Mouse (Mus musculus) R1 (cell line): Measurements from ENCODE around the gene Foxn3.

Experiments
- DNase-seq: peaks from one replicate; pipeline ENCODE4 v3.0.0-alpha.2; 2018; ENCODE audit warnings: low read depth, low spot score

The Foxn3 gene

GRCm38 (mm10) chr12:99352583-99352982 is 210.8 kb downstream of the Foxn3 start:
- DNase-seq: no peak

- peak; percentile 49 for DNase-seq
These were observed 211.2 kb downstream of the Foxn3 start for GRCm38 (mm10) chr12:99352136-99352535.

DNA sequence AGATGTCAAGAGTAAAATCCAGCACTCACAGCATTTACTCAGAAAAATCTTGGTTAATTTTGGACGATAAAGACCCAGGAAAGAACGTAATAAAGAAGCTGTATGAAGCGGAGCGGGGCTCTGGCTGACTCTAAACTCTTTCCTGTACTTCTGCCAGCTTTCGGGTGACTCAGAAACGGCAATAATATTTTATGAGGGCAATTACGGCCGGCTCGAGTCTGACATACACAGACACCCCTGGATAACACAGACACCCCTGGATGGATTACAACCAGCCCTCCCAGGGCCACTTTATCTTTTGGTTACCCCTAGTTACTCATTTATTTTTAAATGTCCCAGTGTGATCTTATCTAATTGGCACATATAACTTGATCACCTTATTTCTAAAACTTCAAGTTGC is 211.7 kb downstream of the Foxn3 start:
- no peak for DNase-seq

DNA sequence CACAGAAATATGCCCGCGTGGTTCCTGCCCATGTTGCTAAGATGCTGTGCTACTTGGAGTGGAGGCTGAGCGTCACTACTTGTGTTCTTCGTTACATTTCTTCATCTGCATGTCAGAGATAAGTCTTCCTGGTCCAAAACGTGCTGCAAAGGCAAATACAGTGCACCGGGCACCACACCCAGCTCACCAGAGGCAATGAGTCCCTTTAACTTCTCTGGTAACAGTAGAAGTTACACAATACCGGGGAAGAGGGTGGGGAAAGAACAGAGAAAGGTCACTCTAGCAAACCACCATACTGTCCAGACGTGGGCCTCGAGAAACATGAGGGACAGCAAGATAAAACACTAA is 213.8 kb downstream of the Foxn3 start:
- no peak for DNase-seq

- DNase-seq: no peak
These were observed 214.3 kb downstream of the Foxn3 start for GRCm38 (mm10) chr12:99348940-99349649.

DNA sequence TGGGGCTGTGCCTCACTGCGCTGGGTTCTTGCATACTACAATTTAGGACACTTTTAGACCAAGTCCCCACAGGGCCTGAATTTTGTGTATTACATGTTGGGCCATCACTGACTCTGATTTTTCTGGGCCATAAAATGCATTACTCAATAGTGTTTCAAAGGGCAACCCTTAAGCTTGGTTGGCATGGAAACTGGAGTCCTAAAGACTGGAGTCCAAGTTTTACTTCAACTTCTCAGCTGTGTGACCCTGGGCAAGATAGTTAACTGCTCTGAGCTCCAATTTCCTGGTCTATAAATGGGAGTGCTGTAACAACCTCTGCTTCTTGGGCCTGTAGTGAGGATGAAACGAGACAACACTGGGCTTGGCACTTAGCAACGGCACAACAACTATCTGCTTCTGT is 215.9 kb downstream of the Foxn3 start:
- DNase-seq: peak; percentile 51

GRCm38 (mm10) chr12:99346982-99347381 is 216.4 kb downstream of the Foxn3 start:
- DNase-seq: peak; percentile 45

DNA sequence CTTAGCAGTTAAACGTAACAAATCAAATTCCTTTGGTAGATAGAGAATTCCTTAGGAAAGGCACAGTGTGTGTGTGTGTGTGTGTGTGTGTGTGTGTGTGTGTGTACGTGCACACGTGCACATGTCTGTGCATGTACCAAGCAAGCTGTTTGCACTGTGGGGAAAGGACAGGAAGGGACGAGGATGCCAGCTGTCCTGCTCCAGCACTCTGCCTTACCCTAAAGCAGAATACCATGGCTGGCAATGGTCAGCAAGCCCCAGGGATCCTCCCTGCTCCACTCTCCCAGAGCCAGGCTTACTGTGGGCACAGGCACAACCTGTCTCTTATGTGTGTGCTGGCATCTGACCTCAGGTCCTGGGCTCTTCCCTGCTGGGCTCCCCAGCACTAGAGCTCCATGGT is 218.1 kb downstream of the Foxn3 start:
- DNase-seq: no peak

GRCm38 (mm10) chr12:99343378-99343777 is 220.0 kb downstream of the Foxn3 start:
- peak; percentile 74 for DNase-seq

DNA sequence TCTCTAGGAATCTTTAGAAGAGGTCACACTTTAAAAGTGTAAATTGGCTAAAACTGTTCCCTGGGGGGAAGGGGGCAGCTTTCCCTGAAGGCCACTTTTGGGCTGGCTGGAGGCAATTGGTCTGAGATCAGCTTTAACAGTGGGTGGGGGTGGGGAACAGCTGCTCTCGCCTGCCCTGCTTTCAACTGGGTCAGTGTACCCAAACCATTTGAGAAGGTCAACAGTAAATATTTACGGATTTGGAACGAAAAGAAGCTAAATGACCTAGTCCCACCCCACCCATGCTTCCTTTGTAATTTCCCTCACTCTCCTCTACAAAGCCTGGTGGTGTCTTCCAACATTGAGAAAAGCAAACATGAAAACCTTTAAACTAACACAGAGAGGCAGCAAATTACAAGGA is 221.2 kb downstream of the Foxn3 start:
- peak; percentile 27 for DNase-seq

DNA sequence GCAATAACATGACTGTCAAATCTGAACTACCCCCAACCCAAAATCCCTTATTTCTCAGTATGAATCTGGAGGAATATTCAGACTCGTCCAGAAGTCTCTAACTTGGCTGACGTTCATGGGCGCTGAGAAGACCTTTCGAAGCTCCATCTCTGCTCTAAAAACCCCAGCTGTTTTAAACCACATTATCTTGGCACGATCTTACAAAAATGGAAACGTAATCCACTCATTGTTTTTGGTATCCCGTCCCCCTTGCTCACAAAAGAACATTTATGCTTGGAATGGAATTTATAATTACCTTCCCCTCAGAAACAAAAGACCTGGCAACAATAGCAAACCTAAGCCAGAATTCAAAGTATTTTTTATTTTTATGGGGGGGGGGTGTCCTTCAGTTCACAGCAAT is 221.6 kb downstream of the Foxn3 start:
- no peak for DNase-seq

DNA sequence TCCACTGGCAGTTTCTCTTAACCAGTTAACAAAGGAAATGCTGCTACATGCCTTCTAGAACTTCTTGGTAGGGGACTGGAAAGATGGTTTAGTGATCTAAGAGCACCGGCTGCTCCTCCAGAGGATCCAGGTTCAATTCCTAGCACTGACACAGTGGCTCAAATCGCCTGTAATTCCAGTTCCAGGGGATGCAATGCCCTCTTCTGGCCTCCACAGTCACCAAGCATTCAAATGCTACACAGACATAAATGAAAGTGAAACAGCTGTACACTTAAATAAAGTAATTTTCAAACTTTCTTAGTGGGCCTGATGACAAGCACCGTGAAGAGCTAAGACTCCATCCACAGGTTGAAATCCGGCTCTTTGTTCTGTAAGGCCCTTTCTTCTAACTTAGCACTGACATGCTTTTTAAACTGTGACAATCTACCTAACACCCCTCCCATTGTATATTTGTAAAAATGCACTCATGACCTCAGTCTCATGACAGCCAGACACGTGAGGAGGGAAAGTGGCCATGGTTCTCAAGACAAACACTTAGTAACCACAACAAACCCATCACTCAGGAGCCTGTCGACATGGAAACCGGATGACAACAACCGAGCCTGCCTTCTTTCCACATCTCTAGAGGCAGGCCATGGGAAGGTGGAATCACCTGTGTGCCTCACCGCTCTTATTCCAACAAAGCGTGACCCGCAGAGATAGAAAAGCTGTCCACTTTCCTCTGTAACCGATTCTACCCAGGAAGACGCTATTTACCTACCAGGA is 222.8 kb downstream of the Foxn3 start:
- peak; percentile 73 for DNase-seq

- peak; percentile 87 for DNase-seq
These were observed 223.6 kb downstream of the Foxn3 start for GRCm38 (mm10) chr12:99339640-99340325.

DNA sequence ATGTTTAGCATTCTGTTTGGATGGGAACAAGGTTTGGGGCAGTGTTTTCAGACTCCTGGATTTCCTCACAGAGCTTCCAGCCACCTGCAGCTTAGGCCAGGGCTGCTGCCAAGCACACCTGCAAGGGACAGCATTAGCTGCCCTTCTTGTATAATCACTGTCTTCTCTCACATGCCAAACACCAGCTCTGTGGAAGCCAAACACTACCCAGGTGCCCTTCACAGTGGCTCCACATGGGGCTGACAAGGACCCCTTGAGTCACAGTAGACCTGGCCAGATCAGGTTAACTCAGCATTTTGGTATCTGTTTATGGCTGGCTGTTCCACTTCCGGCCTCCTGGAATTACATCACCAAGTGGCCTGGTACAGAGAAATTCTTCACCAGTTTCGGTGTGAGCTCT is 224.6 kb downstream of the Foxn3 start:
- DNase-seq: no peak

DNA sequence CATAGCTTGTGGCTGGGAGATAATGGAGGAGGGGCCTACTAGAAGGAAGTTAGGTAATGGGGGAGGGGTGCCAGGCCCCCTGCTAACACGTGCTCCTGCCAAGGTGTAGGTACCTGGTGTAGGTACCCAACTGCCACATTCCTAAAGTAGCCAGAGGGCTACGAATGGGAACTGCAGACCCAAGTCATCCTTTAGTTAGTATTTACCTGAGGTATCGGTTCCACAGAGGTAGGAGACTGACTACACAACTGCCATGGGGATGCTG is 226.3 kb downstream of the Foxn3 start:
- DNase-seq: no peak

DNA sequence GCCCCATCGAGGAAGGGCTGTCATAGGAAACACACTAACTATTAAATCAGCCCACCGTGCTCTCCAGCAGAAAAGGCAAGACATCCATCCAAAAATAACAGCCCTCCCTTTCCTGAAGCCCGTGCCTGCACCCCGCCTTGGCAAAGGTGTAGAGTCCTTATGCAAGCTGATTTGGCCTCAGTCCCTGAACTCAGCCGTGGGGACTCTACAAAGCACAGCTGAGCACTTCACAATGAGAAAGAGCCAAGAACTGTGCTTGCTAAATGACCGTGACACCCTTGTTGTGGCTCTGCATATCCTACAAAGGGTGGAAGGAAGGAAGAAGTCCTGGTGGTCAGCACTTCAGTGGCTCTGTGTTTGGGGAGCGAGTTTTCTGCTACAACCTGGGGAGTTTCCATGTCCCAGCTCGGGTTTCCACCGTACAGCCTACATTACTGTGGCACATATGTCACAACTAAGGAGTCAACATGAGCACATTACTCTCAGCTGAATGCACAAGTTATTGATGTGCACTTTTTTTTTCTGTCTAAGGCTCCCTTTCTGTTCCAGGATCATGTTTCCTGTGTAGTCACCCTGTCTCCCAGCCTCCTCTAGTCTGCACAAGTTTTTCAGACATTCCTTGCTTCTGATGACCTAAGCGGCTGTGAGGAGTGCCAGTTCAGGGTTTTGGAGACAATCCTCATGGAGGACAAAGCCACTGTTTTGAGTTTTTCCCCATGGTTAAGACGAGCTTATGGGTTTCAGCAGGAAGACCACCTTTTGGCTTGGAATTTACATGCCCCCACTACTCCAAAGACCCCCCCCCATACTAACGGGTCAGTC is 226.8 kb downstream of the Foxn3 start:
- no peak for DNase-seq

- no peak for DNase-seq
These were observed 227.8 kb downstream of the Foxn3 start for GRCm38 (mm10) chr12:99335628-99336027.

DNA sequence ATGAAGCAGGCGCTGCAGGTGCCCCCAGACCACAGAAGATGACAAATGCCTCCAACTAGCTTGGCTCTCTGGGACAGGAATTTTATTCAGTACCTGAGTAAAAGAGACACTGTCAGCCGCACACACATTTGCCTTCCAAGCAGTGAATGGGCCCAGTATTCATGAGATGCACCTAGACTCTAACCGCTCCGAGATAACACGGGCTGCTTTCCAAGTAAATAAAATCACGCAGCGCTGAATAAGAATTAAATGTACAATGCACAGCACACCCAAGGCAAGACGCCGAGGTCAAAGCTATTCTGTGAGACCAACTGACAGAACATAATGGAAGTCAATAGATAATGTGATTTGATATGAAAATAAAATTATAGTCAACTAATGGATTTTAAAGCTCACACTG is 229.4 kb downstream of the Foxn3 start:
- no peak for DNase-seq

DNA sequence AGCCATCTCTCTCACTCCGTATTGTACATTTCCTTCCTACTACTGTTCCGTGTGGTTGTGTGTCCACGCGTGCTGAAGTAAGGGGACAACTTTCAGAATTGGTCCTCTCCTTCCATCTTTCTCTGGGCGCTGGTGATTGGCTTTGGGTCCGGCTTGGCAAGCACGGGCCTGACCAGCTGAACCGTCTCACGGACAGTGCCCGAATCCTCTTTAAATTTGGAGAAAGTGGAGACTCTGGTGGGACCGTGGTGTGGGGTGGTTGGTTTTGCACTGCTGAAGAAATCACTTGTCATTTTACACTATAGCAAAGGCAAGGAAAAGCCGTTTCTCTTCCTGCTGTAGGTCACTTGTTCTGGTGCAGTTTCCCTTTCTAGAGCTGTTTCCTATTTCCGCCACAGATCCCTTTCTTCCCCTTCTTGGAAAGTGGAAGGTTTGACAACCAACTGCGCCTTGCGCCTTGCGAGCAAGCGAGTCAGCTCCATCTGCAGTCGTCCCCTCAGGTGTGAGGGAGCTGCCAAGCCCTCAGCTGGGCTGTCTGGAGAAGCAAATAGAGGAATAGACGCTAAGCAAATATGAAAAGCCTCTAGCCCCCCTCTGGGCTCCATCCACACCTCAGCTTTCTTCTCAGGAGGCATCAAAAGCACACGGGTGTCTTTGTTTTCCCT is 229.9 kb downstream of the Foxn3 start:
- no peak for DNase-seq

GRCm38 (mm10) chr12:99332144-99332807 is 231.1 kb downstream of the Foxn3 start:
- no peak for DNase-seq

DNA sequence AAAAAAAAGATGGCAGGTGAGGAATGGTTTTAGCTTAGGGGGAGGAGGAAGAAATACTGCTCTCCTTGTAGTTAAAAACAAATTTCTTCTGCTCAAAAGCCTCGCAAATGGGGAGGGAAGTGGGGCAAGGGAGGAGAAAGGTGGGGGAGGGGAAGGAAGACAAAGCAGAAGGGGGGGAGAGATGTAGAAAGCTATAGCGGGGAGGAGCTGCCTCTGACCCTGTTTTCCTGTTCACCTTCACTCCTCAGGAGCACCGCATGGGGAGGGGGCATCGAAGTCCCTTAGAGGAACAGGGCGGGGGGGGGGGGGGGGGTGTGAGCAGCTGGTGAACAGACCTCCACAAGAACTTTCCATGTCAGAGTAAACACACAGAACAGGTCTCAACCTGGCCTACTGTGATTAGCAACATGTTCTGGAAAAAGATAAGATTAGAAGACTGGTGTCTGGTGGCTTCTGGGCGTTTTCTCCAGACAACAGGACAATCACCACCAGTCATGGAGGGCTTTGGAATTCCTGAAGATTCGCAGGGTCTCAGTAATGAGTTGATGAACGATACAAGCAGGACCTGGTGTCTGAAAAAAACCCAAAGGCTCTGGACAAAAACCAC is 231.9 kb downstream of the Foxn3 start:
- DNase-seq: no peak
